Mouse (Mus musculus) layer of hippocampus, postnatal 10 days (tissue): ENCODE measurements around the gene Col4a1. TPM values are rescaled to one million over a fixed set of nuclear protein-coding genes. Genes with fewer than 3 reads are reported as not detected.
A peak's percentile ranks its signal among the peaks of the same experiment; 100 is the strongest.

Experiments
- DNase-seq, 2 experiments: peaks; one replicate each; pipeline ENCODE4 v3.0.0; 2021; ENCODE audit warnings: low spot score in 2 of 2
- long read RNA-seq: library from polyadenylated mRNA; stranded (forward); transcript quantifications from one replicate; pipeline ENCODE4 v2.0.0, GENCODE M21; 2023
- total RNA-seq, 2 experiments: library from RNA; stranded (reverse); gene quantifications; 2 replicates each; pipeline ENCODE4 v1.2.3; 2021

Col4a1 gene
- total RNA-seq, result 100 to 1,000 TPM; 125 to 139 TPM
- long read RNA-seq, full-length matches to known transcripts, result 15 of 49 reads
- long read RNA-seq, partial matches to known transcripts, result 27 of 49 reads
- long read RNA-seq, other reads (novel, unspliced or antisense), result 7 of 49 reads

DNA sequence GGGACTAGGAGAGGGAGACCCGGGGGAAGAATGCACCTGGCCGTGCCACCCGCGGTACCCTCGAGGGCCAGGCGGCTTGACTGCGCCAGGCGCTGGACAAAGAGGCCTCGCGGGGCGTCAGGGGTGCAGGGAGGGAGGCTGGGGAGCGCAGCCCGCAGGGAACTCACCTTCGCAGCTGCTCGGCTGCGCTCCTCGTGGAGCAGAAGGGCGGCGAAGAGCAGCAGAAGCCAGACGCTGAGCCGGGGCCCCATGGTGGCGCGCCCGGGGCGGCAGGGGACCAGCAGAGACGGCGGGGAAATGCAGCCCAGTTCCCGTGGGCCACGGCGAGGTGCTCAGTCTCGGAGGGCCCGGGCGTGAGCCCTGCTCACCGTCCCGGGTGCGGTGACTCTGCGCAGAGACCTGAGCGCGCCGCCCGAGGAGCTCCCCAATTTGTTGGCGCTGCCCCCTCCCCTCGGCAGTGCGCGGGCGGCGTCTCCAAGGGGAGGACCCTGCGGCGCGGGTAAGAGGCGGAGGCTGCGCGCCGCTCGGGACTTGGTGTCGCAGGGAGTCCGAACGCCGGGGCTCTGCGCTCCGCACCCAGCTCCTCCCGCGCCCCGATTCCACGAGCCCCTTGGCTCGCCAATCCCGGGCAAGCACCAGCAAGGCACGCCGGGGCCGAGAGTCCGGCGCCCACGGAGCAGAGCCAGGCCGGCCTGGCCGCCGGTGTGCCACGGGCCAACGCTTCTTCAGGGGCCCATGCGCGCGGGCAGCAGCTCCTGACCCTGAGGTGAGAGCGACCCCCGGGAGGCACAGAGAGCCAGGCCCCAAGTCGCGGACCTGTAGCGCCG is at the start of gene Col4a1, which contains the start of gene Col4a2:
Gene Col4a1, minus strand, starts transcription at position 478 of the 827 bp plus-strand sequence.
Gene Col4a2, plus strand, starts transcription at position 457 of the 827 bp plus-strand sequence.
- peak; percentile 69 to 79 for DNase-seq

- DNase-seq, result no peak
These were observed 49.1 kb upstream of the Col4a1 start for GRCm38 (mm10) chr8:11361546-11362277.

- DNase-seq, result no peak
These were observed 47.2 kb upstream of the Col4a1 start for GRCm38 (mm10) chr8:11359846-11360245.

DNA sequence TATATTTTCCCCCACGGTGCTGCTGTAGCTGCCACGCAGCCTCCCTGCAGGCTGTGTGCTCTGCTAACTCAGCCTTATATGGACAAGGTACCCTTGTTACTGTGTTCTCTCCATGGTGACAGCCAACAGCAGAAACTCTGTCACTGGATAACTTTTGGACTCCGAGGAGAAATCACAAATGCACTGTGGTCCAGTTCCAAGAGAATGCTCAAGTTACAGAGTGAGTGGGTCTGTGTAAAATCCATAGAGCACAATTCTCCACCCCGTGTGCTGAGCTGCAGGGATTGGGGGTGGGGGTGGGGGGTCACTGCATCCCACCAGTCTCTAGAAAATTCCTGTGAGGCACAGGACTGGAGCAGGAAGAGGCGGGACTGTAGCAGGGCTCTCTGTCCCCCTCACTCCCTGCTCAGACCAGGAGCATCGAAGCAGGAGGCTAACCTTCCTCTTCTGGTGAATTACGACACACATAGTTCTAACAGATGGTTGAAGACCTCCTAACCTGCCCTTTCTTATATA is 45.4 kb upstream of the Col4a1 start:
- DNase-seq, result no peak

DNA sequence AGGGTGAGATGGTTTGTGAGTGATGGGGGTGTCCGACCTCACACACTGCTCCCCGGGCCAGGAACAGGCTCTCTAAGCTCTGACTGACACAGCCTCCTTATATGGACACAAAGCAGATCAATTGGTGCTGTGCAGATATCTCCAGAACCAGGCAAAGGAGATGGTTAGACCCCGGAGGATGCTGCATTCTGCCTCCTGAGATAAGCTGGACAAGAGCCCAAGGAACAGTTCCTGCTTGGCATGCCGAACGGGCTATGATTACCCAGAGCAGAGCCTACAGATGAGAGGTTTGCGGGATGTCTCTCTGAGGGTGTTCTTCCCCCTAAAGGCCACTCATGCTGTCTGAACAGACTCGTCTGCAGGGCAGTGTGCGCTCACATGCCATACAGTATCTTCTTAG is 44.1 kb upstream of the Col4a1 start:
- DNase-seq, result no peak

GRCm38 (mm10) chr8:11355900-11356299 is 43.3 kb upstream of the Col4a1 start:
- no peak for DNase-seq

- DNase-seq, result no peak
These were observed 42.3 kb upstream of the Col4a1 start for GRCm38 (mm10) chr8:11354800-11355451.

GRCm38 (mm10) chr8:11352514-11352913 is 39.9 kb upstream of the Col4a1 start:
- no peak for DNase-seq

DNA sequence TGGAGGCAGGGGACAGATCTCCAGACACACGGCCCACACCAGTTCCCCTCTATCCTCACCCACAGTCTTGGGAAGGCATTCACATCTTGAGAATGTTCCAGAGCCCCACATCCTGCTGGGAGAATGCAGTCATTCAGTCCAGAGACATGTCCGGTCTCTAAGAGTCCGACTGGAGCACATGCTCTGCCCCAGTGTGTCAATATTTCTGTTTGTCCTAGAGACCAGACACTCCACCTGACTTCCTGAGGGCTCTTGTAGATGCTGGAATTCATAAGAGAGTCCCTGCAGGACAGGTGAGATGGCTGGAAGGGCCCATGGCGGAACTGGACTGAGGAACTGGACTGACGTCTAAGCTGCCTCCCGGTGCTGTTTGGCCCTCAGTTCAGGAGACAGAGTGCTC is 38.7 kb upstream of the Col4a1 start:
- DNase-seq, result no peak

- no peak for DNase-seq
These were observed 36.0 kb upstream of the Col4a1 start for GRCm38 (mm10) chr8:11348622-11349021.

DNA sequence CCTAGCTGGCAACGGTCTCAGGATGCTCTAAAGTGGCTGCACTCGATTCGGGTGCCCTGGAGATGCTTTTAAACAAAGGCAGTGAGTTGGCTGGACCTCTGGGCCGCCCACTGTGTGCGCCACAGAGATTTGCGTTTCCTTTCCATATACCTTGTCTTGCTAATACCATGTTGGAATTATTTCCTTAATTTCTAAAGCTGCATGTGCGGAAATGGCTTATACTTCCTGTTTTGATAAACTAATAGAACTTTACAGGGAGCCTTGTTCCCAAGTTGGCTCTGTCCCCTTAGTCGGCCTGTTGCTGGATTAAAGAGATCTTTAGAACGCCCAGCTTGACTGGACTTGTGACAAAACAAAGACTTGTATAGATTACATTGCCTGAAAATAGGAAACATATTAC is 35.1 kb upstream of the Col4a1 start:
- DNase-seq, result no peak

- DNase-seq, result no peak
These were observed 33.6 kb upstream of the Col4a1 start for GRCm38 (mm10) chr8:11346225-11346624.

DNA sequence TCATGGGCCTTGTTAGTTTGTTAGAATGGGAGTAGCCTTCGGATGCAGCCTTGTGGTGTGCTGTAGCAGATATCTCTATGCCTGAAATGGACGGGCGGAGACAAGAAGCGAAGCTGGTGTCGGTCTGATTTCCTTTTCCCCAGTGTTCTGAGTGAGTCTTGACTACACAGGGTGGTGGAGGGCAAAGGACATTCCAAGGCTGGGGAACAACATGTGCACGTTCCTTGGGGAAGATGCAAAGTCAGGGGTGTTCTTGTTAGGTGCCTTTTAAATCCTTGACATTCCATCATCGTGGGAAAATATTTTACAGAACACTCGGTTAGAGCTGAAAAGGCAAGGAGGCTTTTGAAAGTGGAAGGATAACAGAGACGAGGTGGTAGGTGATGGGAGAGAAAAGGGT is 31.8 kb upstream of the Col4a1 start:
- DNase-seq, result no peak

- no peak for DNase-seq
These were observed 28.5 kb upstream of the Col4a1 start for GRCm38 (mm10) chr8:11341111-11341566.

DNA sequence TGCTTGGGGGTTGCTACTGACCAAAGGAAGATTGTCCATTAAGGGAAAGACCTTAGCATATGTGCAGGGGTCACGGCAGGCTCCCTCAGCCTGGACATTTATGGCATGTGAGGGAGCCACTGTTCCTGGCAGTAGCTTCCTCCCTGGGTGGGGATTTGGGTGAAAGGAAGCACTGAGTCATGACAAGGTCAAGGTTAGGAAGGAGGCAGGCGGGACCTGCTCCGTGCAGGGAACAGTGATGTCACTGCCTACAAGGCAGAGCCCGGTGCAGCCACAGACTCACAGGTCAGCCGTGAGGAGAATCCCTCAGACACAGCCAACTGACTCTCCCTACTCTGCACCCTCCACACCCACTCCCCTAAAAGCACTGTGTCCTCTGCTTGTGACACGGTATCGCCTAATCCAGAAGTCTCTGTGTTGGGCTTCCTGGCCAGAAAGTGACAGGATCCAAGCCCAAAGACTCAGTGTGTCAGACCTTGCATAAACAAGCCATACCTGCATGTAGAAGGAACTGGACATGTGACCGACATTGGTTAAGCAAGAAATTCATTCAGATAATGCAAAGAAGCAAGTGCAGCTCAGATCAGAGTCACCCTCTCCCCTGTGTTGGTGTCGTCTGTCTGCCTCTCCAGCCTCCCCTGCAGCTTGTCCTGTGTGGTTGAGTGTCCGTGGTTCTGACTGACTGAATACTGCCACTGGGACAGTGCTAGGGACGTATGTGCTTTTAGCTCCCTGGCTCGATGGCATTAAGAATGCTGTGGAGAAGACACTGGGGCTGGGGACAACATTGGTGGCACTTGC is 27.9 kb upstream of the Col4a1 start:
- DNase-seq, result no peak

- DNase-seq, result no peak
These were observed 25.9 kb upstream of the Col4a1 start for GRCm38 (mm10) chr8:11338507-11338906.

GRCm38 (mm10) chr8:11337642-11338041 is 25.0 kb upstream of the Col4a1 start:
- DNase-seq, result no peak

DNA sequence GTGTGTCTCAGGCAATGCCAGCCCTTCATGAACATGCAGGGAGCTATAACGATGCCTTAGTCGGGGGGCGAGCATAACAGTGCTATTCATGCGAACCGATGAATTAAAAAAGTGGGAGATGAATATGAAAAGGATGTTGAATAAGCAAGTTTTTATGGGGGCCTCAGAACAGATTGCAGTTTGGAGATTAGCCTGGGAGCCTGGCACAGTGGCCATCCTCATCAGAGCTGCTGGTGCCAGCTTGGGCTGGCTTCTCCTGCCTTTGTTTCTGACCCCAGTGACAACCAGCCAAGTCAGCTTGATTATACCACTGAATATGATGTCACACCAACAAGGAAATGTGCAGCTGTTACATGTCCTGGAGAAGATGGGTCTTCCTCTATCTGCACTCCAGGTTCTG is 23.7 kb upstream of the Col4a1 start:
- peak in 1 of 2 experiments; percentile 33 for DNase-seq

GRCm38 (mm10) chr8:11335238-11335637 is 22.6 kb upstream of the Col4a1 start:
- no peak for DNase-seq

GRCm38 (mm10) chr8:11334493-11334892 is 21.9 kb upstream of the Col4a1 start:
- no peak for DNase-seq
